Mouse (Mus musculus) liver, adult (tissue): Measurements from ENCODE around the gene Cyp2b10.

Experiments
- GATA4 ChIP-seq: IDR thresholded peaks from 2 replicates; pipeline ENCODE4 v1.6.1; 2014; ENCODE audit warnings: mild to moderate bottlenecking, low read length; ENCODE audit not compliant: insufficient replicate concordance

The Cyp2b10 gene

DNA sequence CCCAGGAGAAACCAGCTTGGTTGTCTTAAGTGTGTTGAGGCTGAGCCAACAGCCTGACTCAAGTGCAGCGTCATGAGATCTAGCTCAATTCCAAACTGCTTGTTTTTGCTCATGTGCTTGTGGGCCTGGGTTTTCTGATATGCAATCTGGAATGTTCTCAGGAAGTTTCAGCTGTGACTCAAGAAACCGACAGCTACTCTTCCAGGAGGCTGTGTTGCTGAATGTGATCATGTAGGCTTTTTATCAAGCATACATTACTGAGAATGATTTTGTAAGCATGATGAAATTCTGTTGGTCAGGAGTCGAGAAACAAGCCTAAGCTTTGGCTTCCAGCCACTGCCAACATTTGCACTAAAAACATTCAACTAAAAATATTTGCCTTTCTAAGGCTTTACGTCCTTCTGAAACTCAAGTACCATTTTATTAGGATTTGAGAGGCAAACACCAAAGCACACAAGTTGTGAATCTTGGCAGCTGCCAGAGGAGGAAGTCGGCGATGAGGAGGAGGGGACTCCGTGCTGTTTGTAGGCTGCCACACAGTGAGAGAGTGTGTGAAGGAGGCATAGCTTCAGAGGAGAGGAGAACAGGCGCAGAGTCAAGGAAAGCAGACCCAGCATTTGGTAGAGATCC, 4.8 kb downstream of the Cyp2b10 start:
- TF ChIP-seq GATA4: no peak

GRCm38 (mm10) chr7:25903156-25903555, 5.7 kb downstream of the Cyp2b10 start:
- TF ChIP-seq GATA4: no peak

GRCm38 (mm10) chr7:25904066-25904465, 6.6 kb downstream of the Cyp2b10 start:
- no peak for TF ChIP-seq GATA4

GRCm38 (mm10) chr7:25904489-25904888, 7.1 kb downstream of the Cyp2b10 start:
- no peak for TF ChIP-seq GATA4

GRCm38 (mm10) chr7:25907380-25907779, 10.0 kb downstream of the Cyp2b10 start:
- TF ChIP-seq GATA4: no peak

DNA sequence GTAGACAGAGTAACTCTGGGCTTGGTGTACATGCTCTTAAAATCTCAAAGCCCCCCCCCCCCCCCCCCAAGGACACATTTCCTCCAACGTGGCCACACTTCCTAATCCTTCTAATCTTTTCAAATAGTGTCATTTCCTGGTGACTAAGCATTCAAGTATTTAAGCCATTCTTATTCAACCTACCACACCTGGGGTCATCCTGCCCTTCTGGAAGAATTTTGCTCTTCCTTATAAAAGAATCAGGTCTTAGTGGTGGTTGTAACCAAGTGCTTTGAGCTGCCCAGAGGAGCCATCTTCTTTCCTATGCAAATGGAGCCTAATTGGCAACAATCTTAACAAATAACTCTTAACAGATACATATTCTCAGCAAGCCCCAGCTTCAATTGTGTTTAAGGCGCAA, 12.6 kb downstream of the Cyp2b10 start:
- no peak for TF ChIP-seq GATA4

- no peak for TF ChIP-seq GATA4
These were observed 18.7 kb downstream of the Cyp2b10 start for GRCm38 (mm10) chr7:25916116-25916515.

GRCm38 (mm10) chr7:25919467-25919866, 22.0 kb downstream of the Cyp2b10 start:
- TF ChIP-seq GATA4: no peak

- TF ChIP-seq GATA4: no peak
These were observed 47.9 kb downstream of the Cyp2b10 start for GRCm38 (mm10) chr7:25945274-25945673.
